Mouse (Mus musculus) lung, postnatal 0 days (tissue): ENCODE measurements around the gene Olfr635.

Source experiments
- CTCF ChIP-seq: IDR thresholded peaks from 2 replicates; pipeline ENCODE4 v1.5.1; 2016; ENCODE audit warnings: antibody characterized with exemption, mild to moderate bottlenecking
- EP300 ChIP-seq: IDR thresholded peaks from 2 replicates; pipeline ENCODE4 v1.6.1; 2016; ENCODE audit warnings: antibody characterized with exemption, mild to moderate bottlenecking, control low read depth

DNA sequence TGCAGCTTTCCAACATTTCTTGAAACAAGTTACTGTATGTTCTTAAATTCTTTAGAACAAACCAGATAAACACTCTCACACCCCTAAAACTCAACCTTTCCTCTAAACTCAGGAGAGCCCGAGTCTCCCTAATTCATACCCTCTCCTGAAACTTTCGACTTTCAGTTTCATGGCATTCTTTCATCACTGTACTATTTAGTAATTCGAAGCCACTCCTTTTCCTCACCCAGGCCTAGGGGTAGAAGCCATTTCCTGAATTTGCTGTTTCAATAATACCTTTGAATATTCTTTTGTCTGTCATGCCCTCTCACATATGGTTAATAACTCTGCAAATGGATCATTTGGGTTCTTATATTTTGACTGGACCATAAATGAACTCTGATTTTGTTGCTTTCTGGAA is 56.0 kb downstream of the Olfr635 start:
- TF ChIP-seq CTCF, result no peak
- TF ChIP-seq EP300, result no peak
